Mouse (Mus musculus) liver, adult 2 months (tissue): ENCODE measurements around the gene Ntn3. TPM values are rescaled to one million over a fixed set of nuclear protein-coding genes. Genes with fewer than 3 reads are reported as not detected.
A peak's percentile ranks its signal among the peaks of the same experiment; 100 is the strongest.

Experiments
- DNase-seq: peaks from one replicate; pipeline ENCODE4 v3.0.0-alpha.2; 2011; ENCODE audit warnings: low read depth, low spot score; ENCODE audit errors: extremely low read depth
- H3K27ac ChIP-seq: fragments of 200-500 bp; replicated peaks from 2 replicates; pipeline ENCODE4 v1.5.1; 2012; ENCODE audit warnings: low read depth, mild to moderate bottlenecking, control low read depth, inconsistent platforms, low read length; ENCODE audit not compliant: insufficient read depth
- H3K27me3 ChIP-seq: fragments of 200-500 bp; 2 replicates; pipeline ENCODE4 v1.6.1; 2012; ENCODE audit warnings: mild to moderate bottlenecking, moderate library complexity, low read length, inconsistent platforms; ENCODE audit not compliant: control insufficient read depth, insufficient read depth
- H3K36me3 ChIP-seq: fragments of 200-500 bp; 2 replicates; pipeline ENCODE4 v1.6.1; 2012; ENCODE audit warnings: low read length, inconsistent platforms; ENCODE audit not compliant: control insufficient read depth, insufficient read depth
- H3K4me1 ChIP-seq: fragments of 200-500 bp; 2 replicates; pipeline ENCODE4 v1.6.1; 2011; ENCODE audit warnings: low read length; ENCODE audit not compliant: control insufficient read depth, insufficient read depth
- H3K4me3 ChIP-seq: fragments of 200-500 bp; 2 replicates; pipeline ENCODE4 v1.5.1; 2011; ENCODE audit warnings: low read depth, mild to moderate bottlenecking, control low read depth, low read length, moderate library complexity; ENCODE audit not compliant: insufficient read depth
- H3K79me2 ChIP-seq: fragments of 200-500 bp; 2 replicates; pipeline ENCODE4 v1.6.1; 2012; ENCODE audit warnings: inconsistent platforms, mild to moderate bottlenecking, low read length, moderate library complexity; ENCODE audit not compliant: control insufficient read depth, insufficient read depth
- H3K9ac ChIP-seq: fragments of 200-500 bp; 2 replicates; pipeline ENCODE4 v1.6.1; 2012; ENCODE audit warnings: low read depth, mild to moderate bottlenecking, control low read depth, inconsistent platforms, low read length
- CTCF ChIP-seq: fragments of 200-500 bp; IDR thresholded peaks from 2 replicates; pipeline ENCODE4 v1.5.1; 2011; ENCODE audit warnings: low read depth, low read length, control low read depth
- POLR2A ChIP-seq: fragments of 200-500 bp; IDR thresholded peaks from 2 replicates; pipeline ENCODE4 v1.6.1; 2011; ENCODE audit warnings: low read length, control low read depth; ENCODE audit not compliant: insufficient read depth; ENCODE audit errors: extremely low read depth
- WGBS: fragments of 180-500 bp; shearing (Covaris S2); methylation state at CpG from one replicate; pipeline ENCODE4 v1.1.7; 2018; 5-methylcytosine and 5-hydroxymethylcytosine counted together
- polyA plus RNA-seq: library from polyadenylated mRNA; depleted of rRNA; stranded (reverse); fragments of >200 nt; gene quantifications from 2 replicates; pipeline ENCODE4 v1.2.3, GENCODE M21; 2012
- total RNA-seq: library from RNA; depleted of rRNA; stranded (reverse); fragments of >200 nt; gene quantifications from 2 replicates; pipeline ENCODE4 v1.2.3, GENCODE M21; 2014

Gene Ntn3
- total and polyA plus RNA-seq, 2 experiments: 2.3 to 7.4 TPM

- Histone ChIP-seq H3K27me3 (no peaks in the 10 kb centered on the region), H3K4me3 (no peak overlapping the region), H3K36me3 (peaks cover 8% of the 10 kb centered on the region; the same call in 1 of the 2 replicates), H3K9ac (no peak overlapping the region), H3K4me1 (peaks cover 14% of the 10 kb centered on the region), H3K27ac (peak overlapping the region; percentile 34), H3K79me2 (peaks cover 14% of the 10 kb centered on the region)
- 83% methylated on average over 5 of the region's 5 CpGs for WGBS
- TF ChIP-seq CTCF (no peak), POLR2A (no peak)
- DNase-seq: no peak
Measured at GRCm38 (mm10) chr17:24170729-24171128, 38.6 kb downstream of the Ntn3 start.

DNA sequence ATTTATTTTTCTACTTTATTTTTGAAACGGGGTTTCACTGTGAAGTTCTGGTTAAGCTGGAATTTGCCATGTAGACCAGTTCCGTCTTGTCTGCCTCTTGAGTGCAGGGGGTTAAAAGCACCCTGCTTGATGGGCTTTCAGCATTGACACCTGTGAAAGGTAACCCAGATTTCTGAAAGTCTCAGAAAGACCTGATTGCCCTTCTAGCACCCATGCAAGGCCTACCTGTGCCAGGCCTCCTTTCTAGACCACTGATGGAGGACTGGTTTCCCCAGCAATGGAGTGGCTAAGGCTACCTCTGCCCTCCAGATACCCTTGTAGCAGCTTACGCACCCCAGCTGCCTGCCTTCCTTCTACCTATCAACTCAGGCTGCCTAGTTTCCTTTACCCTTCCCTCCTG, 39.2 kb downstream of the Ntn3 start:
- Histone ChIP-seq H3K9ac (peak overlapping the region; percentile 76; the same call in 1 of the 2 replicates), H3K27me3 (no peaks in the 10 kb centered on the region), H3K79me2 (peaks cover 14% of the 10 kb centered on the region), H3K36me3 (peaks cover 8% of the 10 kb centered on the region; the same call in 1 of the 2 replicates), H3K4me3 (no peak overlapping the region), H3K27ac (peak overlapping the region; percentile 54), H3K4me1 (peaks cover 14% of the 10 kb centered on the region)
- 51% methylated on average over 3 of the region's 3 CpGs for WGBS
- TF ChIP-seq CTCF: no peak
- TF ChIP-seq POLR2A: no peak
- no peak for DNase-seq

GRCm38 (mm10) chr17:24169317-24170065, 39.8 kb downstream of the Ntn3 start, which contains the start of gene Atp6v0c:
TSS of gene Atp6v0c (minus strand) at chr17:24169702.
- Histone ChIP-seq H3K9ac (peak within 1 kb of the TSS; percentile 87), H3K4me3 (peak within 1 kb of the TSS; percentile 72), H3K36me3 (peaks cover 8% of the 10 kb centered on the region; the same call in 1 of the 2 replicates), H3K4me1 (peaks cover 17% of the 10 kb centered on the region), H3K79me2 (peaks cover 14% of the 10 kb centered on the region), H3K27me3 (no peaks in the 10 kb centered on the region), H3K27ac (peak within 1 kb of the TSS; percentile 95)
- no peak for TF ChIP-seq CTCF
- TF ChIP-seq POLR2A: peak; percentile 90
- under 1% methylated on average over 57 of the region's 58 CpGs for WGBS
- DNase-seq: peak; percentile 87

GRCm38 (mm10) chr17:24168590-24169277, 40.6 kb downstream of the Ntn3 start:
- H3K27me3 ChIP-seq: no peaks in the 10 kb centered on the region
- peak overlapping the region; percentile 95 for H3K27ac ChIP-seq
- H3K79me2 ChIP-seq: peaks cover 14% of the 10 kb centered on the region
- WGBS: under 1% methylated on average over 41 of the region's 41 CpGs
- peak overlapping the region; percentile 72 for H3K4me3 ChIP-seq
- no peak for TF ChIP-seq CTCF
- TF ChIP-seq POLR2A: no peak
- H3K36me3 ChIP-seq: peaks cover 8% of the 10 kb centered on the region; the same call in 1 of the 2 replicates
- H3K9ac ChIP-seq: peak overlapping the region; percentile 87
- DNase-seq: no peak
- peaks cover 17% of the 10 kb centered on the region for H3K4me1 ChIP-seq

DNA sequence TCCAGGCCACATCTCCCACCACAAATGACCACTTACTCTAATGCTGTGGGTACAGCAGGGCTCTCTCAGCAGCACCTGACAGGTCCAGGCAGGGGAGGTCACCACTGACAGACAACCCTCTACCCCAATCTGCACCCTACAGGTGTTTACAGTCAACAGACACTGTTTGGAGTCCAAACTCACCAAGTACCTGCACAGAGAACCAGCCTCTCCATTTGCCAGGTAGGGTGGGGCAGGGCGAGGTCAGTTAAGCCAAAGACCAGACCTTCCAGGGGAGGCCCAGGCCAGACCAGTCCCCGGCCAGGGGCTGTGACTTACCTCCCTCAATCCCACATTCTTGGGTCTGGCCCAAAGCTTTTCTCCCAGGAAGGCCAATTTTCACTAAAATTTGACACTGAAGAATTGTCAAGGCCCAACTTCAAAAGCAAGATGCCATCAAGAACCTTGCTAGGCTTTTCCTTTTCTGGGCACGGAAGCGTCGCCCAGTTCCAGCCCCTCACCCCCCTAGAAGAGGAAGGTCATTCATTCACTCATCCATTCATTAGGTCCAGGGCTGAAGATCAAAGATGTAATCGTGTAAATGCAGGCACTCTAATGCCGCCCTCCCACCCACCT, 41.3 kb downstream of the Ntn3 start:
- Histone ChIP-seq H3K27ac (peak overlapping the region; percentile 95; the same call in 1 of the 2 replicates), H3K79me2 (peaks cover 14% of the 10 kb centered on the region), H3K4me3 (peak overlapping the region; percentile 72), H3K4me1 (peaks cover 17% of the 10 kb centered on the region), H3K36me3 (peaks cover 8% of the 10 kb centered on the region; the same call in 1 of the 2 replicates), H3K27me3 (no peaks in the 10 kb centered on the region), H3K9ac (peak overlapping the region; percentile 87)
- DNase-seq: no peak
- TF ChIP-seq CTCF (no peak), POLR2A (no peak)
- WGBS: 36% methylated on average over 7 of the region's 7 CpGs
